Mouse (Mus musculus): Measurements from ENCODE around the gene Zbtb14.

Zbtb14 gene

GRCm38 (mm10) chr17:69382511-69383100 lies at the start of gene Zbtb14:
TSS of gene Zbtb14 (plus strand) at chr17:69383050.
- peak; percentile 88 to 93 for DNase-seq (ENCODE audit: low spot score in 2 of 2)

GRCm38 (mm10) chr17:69346056-69346455 lies 36.8 kb upstream of the Zbtb14 start:
- DNase-seq (ENCODE audit: low spot score in 2 of 2): no peak

GRCm38 (mm10) chr17:69349014-69349531 lies 33.8 kb upstream of the Zbtb14 start:
- peak in 1 of 2 experiments; percentile 0 for DNase-seq (ENCODE audit: low spot score in 2 of 2)

GRCm38 (mm10) chr17:69365049-69365448 lies 17.8 kb upstream of the Zbtb14 start:
- no peak for DNase-seq (ENCODE audit: low spot score in 2 of 2)

GRCm38 (mm10) chr17:69380838-69381237 lies 2.0 kb upstream of the Zbtb14 start:
- no peak for DNase-seq (ENCODE audit: low spot score in 2 of 2)

- DNase-seq (ENCODE audit: low spot score in 2 of 2): peak; percentile 66 to 73
Observed at GRCm38 (mm10) chr17:69383201-69383940, 521 bp downstream of the Zbtb14 start.

GRCm38 (mm10) chr17:69383941-69384665 lies 1.3 kb downstream of the Zbtb14 start:
- peak; percentile 52 to 58 for DNase-seq (ENCODE audit: low spot score in 2 of 2)

GRCm38 (mm10) chr17:69396147-69397033 lies 13.5 kb downstream of the Zbtb14 start:
- DNase-seq (ENCODE audit: low spot score in 2 of 2): peak in 1 of 2 experiments; percentile 33

- no peak for DNase-seq (ENCODE audit: low spot score in 2 of 2)
Observed at GRCm38 (mm10) chr17:69397163-69397562, 14.3 kb downstream of the Zbtb14 start.

- DNase-seq (ENCODE audit: low spot score in 2 of 2): no peak
Observed at GRCm38 (mm10) chr17:69398092-69398491, 15.2 kb downstream of the Zbtb14 start.

- DNase-seq (ENCODE audit: low spot score in 2 of 2): no peak
Observed at GRCm38 (mm10) chr17:69401146-69401545, 18.3 kb downstream of the Zbtb14 start.

- no peak for DNase-seq (ENCODE audit: low spot score in 2 of 2)
Observed at GRCm38 (mm10) chr17:69416163-69416562, 33.3 kb downstream of the Zbtb14 start.

GRCm38 (mm10) chr17:69416920-69417661 lies 34.2 kb downstream of the Zbtb14 start:
- DNase-seq (ENCODE audit: low spot score in 2 of 2): peak; percentile 95

GRCm38 (mm10) chr17:69417724-69418373 lies 35.0 kb downstream of the Zbtb14 start:
- DNase-seq (ENCODE audit: low spot score in 2 of 2): no peak

GRCm38 (mm10) chr17:69421592-69421991 lies 38.7 kb downstream of the Zbtb14 start:
- no peak for DNase-seq (ENCODE audit: low spot score in 2 of 2)

- no peak for DNase-seq (ENCODE audit: low spot score in 2 of 2)
Observed at GRCm38 (mm10) chr17:69437836-69438235, 55.0 kb downstream of the Zbtb14 start.

- no peak for DNase-seq (ENCODE audit: low spot score in 2 of 2)
Observed at GRCm38 (mm10) chr17:69438486-69438885, 55.6 kb downstream of the Zbtb14 start.

GRCm38 (mm10) chr17:69438990-69439491 lies 56.2 kb downstream of the Zbtb14 start, which contains the start of gene Akain1:
TSS of gene Akain1 (plus strand) at chr17:69439326.
- peak; percentile 47 to 59 for DNase-seq (ENCODE audit: low spot score in 2 of 2)

- DNase-seq (ENCODE audit: low spot score in 2 of 2): no peak
Observed at GRCm38 (mm10) chr17:69439571-69440480, 57.0 kb downstream of the Zbtb14 start.
